Mouse (Mus musculus) CH12.LX (cell line): Measurements from ENCODE around the gene Zfp579. TPM values are rescaled to one million over a fixed set of nuclear protein-coding genes. Genes with fewer than 3 reads are reported as not detected.
"Not testable (repeated sequence)": the region's sequence is repeated elsewhere in the genome, so short reads cannot be mapped to it uniquely, and the experiment has no call there.

Experiments used
- DNase-seq: peaks from one replicate; pipeline ENCODE4 v3.0.0-alpha.2; 2013; ENCODE audit errors: extremely low read depth
- H3K27ac ChIP-seq: 2 replicates; pipeline ENCODE4 v1.5.1; 2012; ENCODE audit warnings: low read depth, mild to moderate bottlenecking, control low read depth, moderate library complexity; ENCODE audit not compliant: insufficient read depth
- H3K27me3 ChIP-seq: replicated peaks from 2 replicates; pipeline ENCODE3; 2012; ENCODE audit warnings: inconsistent platforms
- H3K36me3 ChIP-seq, 2 experiments: replicated peaks in 1 of 2; 2 replicates each; pipeline versions ENCODE3 to v1.6.1; 2012; ENCODE audit warnings: inconsistent platforms in 1 of 2, low read length in 1 of 2, mild to moderate bottlenecking in 1 of 2, mixed read lengths in 1 of 2, moderate library complexity in 1 of 2; ENCODE audit not compliant: control insufficient read depth in 1 of 2, insufficient read depth in 1 of 2
- H3K4me1 ChIP-seq, 2 experiments: 2 replicates each; pipeline ENCODE4 v1.6.1; 2012; ENCODE audit warnings: inconsistent platforms in 1 of 2, moderate library complexity in 1 of 2; ENCODE audit not compliant: insufficient read depth in 2 of 2, control insufficient read depth in 1 of 2
- H3K4me2 ChIP-seq: 2 replicates; pipeline ENCODE4 v1.6.1; 2012; ENCODE audit warnings: low read depth, mild to moderate bottlenecking, control low read depth; ENCODE audit not compliant: poor library complexity, insufficient read depth, severe bottlenecking
- H3K4me3 ChIP-seq, 3 experiments: fragments of 150-350 bp in 1 of 3; sonication (generic) in 1 of 3; replicated peaks in 1 of 3; 2 replicates each; pipeline versions ENCODE3 to v1.5.1; 2011 to 2012; ENCODE audit warnings: low read depth in 2 of 3, low read length in 2 of 3, mild to moderate bottlenecking in 2 of 3, moderate library complexity in 2 of 3, control low read depth in 1 of 3, improper control_type of control experiment in 1 of 3, inconsistent platforms in 1 of 3, mixed read lengths in 1 of 3; ENCODE audit not compliant: poor library complexity in 1 of 3
- H3K79me2 ChIP-seq: replicated peaks from 2 replicates; pipeline ENCODE4 v1.6.1; 2012; ENCODE audit warnings: mild to moderate bottlenecking, moderate library complexity; ENCODE audit not compliant: control insufficient read depth, poor library complexity, insufficient read depth, severe bottlenecking; ENCODE audit errors: extremely low read depth
- H3K9ac ChIP-seq: 2 replicates; pipeline ENCODE4 v1.6.1; 2012; ENCODE audit warnings: low read depth, mild to moderate bottlenecking, control low read depth, moderate library complexity; ENCODE audit not compliant: insufficient read depth
- H3K9me3 ChIP-seq: replicated peaks from 2 replicates; pipeline ENCODE3; 2012; ENCODE audit warnings: low read length, inconsistent platforms, mixed read lengths
- CHD2 ChIP-seq: IDR thresholded peaks from 2 replicates; pipeline ENCODE4 v1.6.1; 2011; ENCODE audit warnings: low read length, improper control_type of control experiment
- E2F4 ChIP-seq: IDR thresholded peaks from 2 replicates; pipeline ENCODE4 v1.6.1; 2011; ENCODE audit warnings: low read depth, low read length, improper control_type of control experiment; ENCODE audit not compliant: insufficient replicate concordance
- ELF1 ChIP-seq: IDR thresholded peaks from 2 replicates; pipeline ENCODE4 v1.6.1; 2014; ENCODE audit warnings: low read depth, mild to moderate bottlenecking, inconsistent platforms, low read length, improper control_type of control experiment
- EP300 ChIP-seq: IDR thresholded peaks from 2 replicates; pipeline ENCODE4 v1.6.1; 2011; ENCODE audit warnings: low read length, improper control_type of control experiment
- ETS1 ChIP-seq: conservative IDR thresholded peaks from 2 replicates; pipeline ENCODE4 v1.6.1; 2012; ENCODE audit warnings: low read depth, mild to moderate bottlenecking, inconsistent platforms, low read length, improper control_type of control experiment, moderate library complexity
- GABPA ChIP-seq: IDR thresholded peaks from 2 replicates; pipeline ENCODE4 v1.6.1; 2012; ENCODE audit warnings: low read depth, low read length, improper control_type of control experiment, inconsistent platforms; ENCODE audit not compliant: insufficient replicate concordance
- JUND ChIP-seq: conservative IDR thresholded peaks from 2 replicates; pipeline ENCODE4 v1.6.1; 2011; ENCODE audit warnings: low read depth, low read length, improper control_type of control experiment
- KAT2A ChIP-seq: IDR thresholded peaks from 2 replicates; pipeline ENCODE4 v1.6.1; 2012; ENCODE audit warnings: low read length, improper control_type of control experiment, inconsistent platforms; ENCODE audit not compliant: insufficient replicate concordance
- MAX ChIP-seq: IDR thresholded peaks from 2 replicates; pipeline ENCODE4 v1.6.1; 2011; ENCODE audit warnings: low read length, improper control_type of control experiment
- MAZ ChIP-seq: IDR thresholded peaks from 2 replicates; pipeline ENCODE4 v1.6.1; 2012; ENCODE audit warnings: low read depth, mild to moderate bottlenecking, inconsistent platforms, low read length, improper control_type of control experiment, moderate library complexity
- MEF2A ChIP-seq: IDR thresholded peaks from 2 replicates; pipeline ENCODE4 v1.6.1; 2014; ENCODE audit warnings: low read depth, mild to moderate bottlenecking, inconsistent platforms, low read length, improper control_type of control experiment, borderline replicate concordance
- MYC ChIP-seq: IDR thresholded peaks from 2 replicates; pipeline ENCODE4 v1.6.1; 2011; ENCODE audit warnings: low read depth, mild to moderate bottlenecking, improper control_type of control experiment, low read length
- NELFE ChIP-seq: IDR thresholded peaks from 2 replicates; pipeline ENCODE4 v1.6.1; 2011; ENCODE audit warnings: low read depth, low read length, improper control_type of control experiment
- NRF1 ChIP-seq: IDR thresholded peaks from 2 replicates; pipeline ENCODE4 v1.6.1; 2014; ENCODE audit warnings: low read depth, mild to moderate bottlenecking, inconsistent platforms, low read length, improper control_type of control experiment, moderate library complexity
- POLR2A ChIP-seq: IDR thresholded peaks from 2 replicates; pipeline ENCODE4 v1.6.1; 2011; ENCODE audit warnings: low read depth, mild to moderate bottlenecking, improper control_type of control experiment, low read length
- RAD21 ChIP-seq: IDR thresholded peaks from 2 replicates; pipeline ENCODE4 v1.6.1; 2011; ENCODE audit warnings: low read depth, mild to moderate bottlenecking, low read length, improper control_type of control experiment, moderate library complexity
- SIN3A ChIP-seq: IDR thresholded peaks from 2 replicates; pipeline ENCODE4 v1.6.1; 2012; ENCODE audit warnings: low read length, improper control_type of control experiment, inconsistent platforms
- SMC3 ChIP-seq: IDR thresholded peaks from 2 replicates; pipeline ENCODE4 v1.6.1; 2011; ENCODE audit warnings: low read depth, low read length, improper control_type of control experiment
- USF1 ChIP-seq: IDR thresholded peaks from 2 replicates; pipeline ENCODE4 v1.6.1; 2014; ENCODE audit warnings: low read depth, mild to moderate bottlenecking, inconsistent platforms, low read length, improper control_type of control experiment
- ZKSCAN1 ChIP-seq: IDR thresholded peaks from 2 replicates; pipeline ENCODE4 v1.6.1; 2012; ENCODE audit warnings: low read depth, inconsistent platforms, low read length, improper control_type of control experiment, borderline replicate concordance
- ZMIZ1 ChIP-seq: IDR thresholded peaks from 2 replicates; pipeline ENCODE4 v1.6.1; 2012; ENCODE audit warnings: low read depth, mild to moderate bottlenecking, inconsistent platforms, low read length, improper control_type of control experiment
- dilution Hi-C: fragments of 300-500 bp; cut with MboI; formaldehyde crosslinking; loops from 2 replicates; pipeline ENCODE4 v1.14.3; 2020; ENCODE audit warnings: low sequenced_read_pairs; ENCODE audit not compliant: extremely low pct_unique_long_range_greater_than_20kb, extremely low pct_ligation_motif_present
- in situ Hi-C: fragments of 300-500 bp; cut with MboI; formaldehyde crosslinking; loops from 3 replicates; pipeline ENCODE4 v1.14.3; 2019; ENCODE audit warnings: low sequenced_read_pairs, low pct_ligation_motif_present, low pct_unique_long_range_greater_than_20kb, mixed read lengths
- polyA plus RNA-seq: library from polyadenylated mRNA; unstranded; fragments of >175 nt; gene quantifications from 2 replicates; pipeline ENCODE4 v1.2.1, GENCODE M21; 2012; ENCODE audit warnings: low read depth; ENCODE audit not compliant: insufficient read length
- total RNA-seq, 2 experiments: library from RNA; depleted of rRNA; stranded (reverse); fragments of 300-350 nt in 1 of 2; fragments of >200 nt in 1 of 2; gene quantifications; 2 replicates each; pipeline ENCODE4 v1.2.3; 2012 to 2014

Gene Zfp579
- total and polyA plus RNA-seq, 3 experiments, result 1.0 to 11.3 (median 2.8) TPM

DNA sequence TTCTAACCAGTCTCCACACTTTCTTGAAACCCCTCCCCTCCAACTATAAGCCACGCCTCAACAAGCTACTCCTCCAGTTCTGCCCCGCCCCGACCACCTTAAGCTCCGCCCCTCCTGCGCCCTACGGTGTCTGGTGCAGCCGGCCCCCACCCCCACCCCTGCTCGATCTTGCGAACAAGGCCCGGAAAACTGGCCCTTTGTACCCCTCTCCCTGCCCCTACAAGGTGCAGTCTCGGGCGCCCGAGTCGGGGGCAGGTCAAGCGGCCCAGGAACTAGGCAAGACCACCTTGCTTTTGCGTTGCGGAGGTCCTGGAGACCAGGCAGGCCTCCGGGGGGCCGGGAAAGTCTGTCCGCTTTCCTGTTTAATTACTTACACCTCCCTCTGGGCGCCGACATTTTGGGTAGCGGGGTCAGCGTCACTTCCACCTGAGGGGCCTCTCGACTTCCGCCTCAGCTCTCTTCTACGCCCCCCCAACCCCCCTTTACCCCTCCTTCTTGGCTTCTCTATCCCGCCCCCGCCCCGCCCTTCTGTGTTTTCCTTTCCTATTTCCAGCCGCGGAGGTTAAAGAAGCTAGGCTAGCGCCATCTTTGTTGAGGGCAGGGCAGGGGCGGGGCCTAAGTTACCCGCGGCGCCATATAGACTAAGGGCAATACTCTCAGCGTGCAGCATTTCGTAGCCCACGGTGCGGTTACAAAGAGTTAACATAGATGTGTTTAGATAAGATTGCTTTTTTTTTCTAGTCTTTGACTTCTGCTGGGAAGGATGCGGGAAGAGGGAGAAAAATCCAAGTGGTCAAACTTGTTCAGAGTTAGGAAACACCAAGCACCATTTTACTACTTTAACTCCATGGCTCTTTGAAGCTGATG is 18.5 kb upstream of the Zfp579 start, which contains the start of the genes Zfp524 and Fiz1 (continued):
- TF ChIP-seq MYC (peak; percentile 76), MEF2A (peak; percentile 10; the same call in 1 of the 2 replicates), JUND (no peak), MAX (no peak), SMC3 (no peak)
- TF ChIP-seq, all 38 proteins: peak for 16

DNA sequence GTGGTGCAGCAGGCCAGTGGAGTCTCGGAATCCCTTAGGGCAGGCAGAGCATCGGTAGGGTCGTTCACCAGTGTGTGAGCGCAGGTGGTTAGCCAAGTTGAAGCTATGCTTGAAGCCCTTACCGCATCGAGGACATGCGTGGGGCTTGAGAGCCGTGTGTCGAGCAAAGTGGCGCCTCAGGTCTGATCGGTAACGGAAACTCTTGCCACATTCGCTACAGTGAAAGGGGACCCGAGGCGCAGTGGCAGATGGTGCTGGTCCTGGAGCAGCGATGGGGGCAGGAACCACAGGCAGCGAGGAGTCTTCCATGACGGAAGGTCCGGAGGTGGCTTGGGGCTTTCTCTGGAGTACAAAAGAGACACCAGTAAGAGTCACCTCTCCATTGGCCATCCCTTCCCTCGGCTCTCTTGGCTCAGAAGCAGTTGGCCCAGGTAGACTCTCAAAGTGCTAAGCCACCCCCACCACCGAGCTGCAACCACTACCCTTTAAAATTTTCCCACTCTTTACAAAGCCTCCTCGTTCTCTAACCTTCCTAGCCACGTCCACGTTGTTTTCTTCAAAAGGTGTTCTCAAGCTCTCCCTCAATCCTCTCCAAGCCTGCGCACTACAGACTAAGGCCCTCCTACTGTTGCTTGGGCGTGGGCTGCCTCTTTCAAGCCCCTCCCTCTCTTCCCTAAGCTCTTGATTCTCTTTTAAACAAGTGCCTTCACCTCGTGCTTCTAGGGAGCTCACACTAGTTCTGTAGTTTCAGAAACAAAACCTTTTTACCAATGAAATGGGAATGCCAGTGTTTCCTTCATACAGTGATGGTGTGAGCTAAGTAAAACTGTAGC is 16.9 kb upstream of the Zfp579 start:
- no peaks in the 10 kb centered on the region for H3K27me3 ChIP-seq
- peak overlapping the region; percentile 21 to 46 (median 43) for H3K4me3 ChIP-seq
- peaks cover 49 to 57% of the 10 kb centered on the region in 2 experiments for H3K36me3 ChIP-seq
- dilution Hi-C loops (no loop called here), in situ Hi-C loops (no loop called here)
- H3K27ac ChIP-seq, result no peak overlapping the region
- H3K4me2 ChIP-seq, result peak overlapping the region; percentile 77
- H3K9ac ChIP-seq, result peak overlapping the region; percentile 97; the same call in 1 of the 2 replicates
- TF ChIP-seq RAD21 (no peak), NRF1 (peak; percentile 45; the same call in 1 of the 2 replicates), POLR2A (peak; percentile 53)
- TF ChIP-seq, all 38 proteins: peak for 2
- H3K9me3 ChIP-seq, result peaks cover 6% of the 10 kb centered on the region
- peaks cover 4 to 27% of the 10 kb centered on the region in 2 experiments for H3K4me1 ChIP-seq
- DNase-seq, result peak; percentile 70
- peaks cover 6% of the 10 kb centered on the region; the same call in 1 of the 2 replicates for H3K79me2 ChIP-seq

DNA sequence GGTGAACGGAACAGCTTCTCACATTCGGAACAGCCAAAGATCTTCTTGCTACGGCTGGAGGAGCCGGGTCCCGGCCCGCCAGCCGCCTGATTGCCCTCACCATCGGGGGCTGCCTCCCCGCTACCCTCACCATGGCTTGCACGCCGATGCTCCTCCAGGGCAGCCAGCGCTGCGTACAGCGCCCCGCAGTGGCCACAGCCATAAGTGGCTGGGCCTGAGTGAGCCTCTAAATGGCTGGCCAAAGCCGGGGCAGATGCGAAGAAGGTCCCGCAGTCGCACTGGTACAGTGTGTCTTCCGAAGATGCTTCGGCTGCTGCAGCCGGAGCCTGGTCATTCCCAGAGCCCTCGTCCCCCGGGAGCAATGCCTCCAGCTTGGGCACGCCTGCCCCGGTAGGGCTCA is 12.3 kb upstream of the Zfp579 start:
- no peak overlapping the region for H3K4me2 ChIP-seq

DNA sequence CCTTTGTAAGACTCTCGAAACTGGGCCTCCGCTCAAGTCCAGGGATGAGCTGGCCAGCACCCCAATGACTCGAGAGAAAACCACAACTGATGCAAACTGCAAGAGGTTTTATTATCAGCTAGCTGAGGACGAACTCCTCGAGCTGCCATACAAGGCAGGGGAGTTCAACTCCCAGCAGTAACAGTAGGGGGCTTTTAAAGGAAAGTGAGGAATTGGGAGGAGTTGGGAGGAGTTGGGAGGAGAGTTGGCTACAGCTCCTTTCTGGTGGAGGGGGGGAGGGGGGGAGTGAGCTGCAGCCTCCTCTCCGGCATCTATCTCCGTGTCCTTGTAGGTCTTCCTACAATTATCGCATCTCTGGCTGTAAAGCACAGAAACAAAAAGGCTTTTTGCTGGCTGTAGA is 6.9 kb upstream of the Zfp579 start:
- not testable (repeated sequence) for DNase-seq

More for the DNA sequence above, 12.3 kb upstream of the Zfp579 start:
- in situ Hi-C loops (no loop called here), dilution Hi-C loops (no loop called here)
- Histone ChIP-seq H3K79me2 (peaks cover 5% of the 10 kb centered on the region; the same call in 1 of the 2 replicates), H3K27me3 (no peaks in the 10 kb centered on the region), H3K36me3 (peaks cover 54 to 68% of the 10 kb centered on the region in 2 experiments), H3K9ac (no peak overlapping the region), H3K27ac (no peak overlapping the region), H3K4me1 (peaks cover 4 to 20% of the 10 kb centered on the region in 2 experiments), H3K9me3 (no peaks in the 10 kb centered on the region), H3K4me3 (no peak overlapping the region)
- no peak for DNase-seq
- TF ChIP-seq CHD2 (no peak), USF1 (no peak), ZKSCAN1 (no peak), ZMIZ1 (no peak), ETS1 (no peak), ELF1 (no peak), SIN3A (no peak), NELFE (no peak), EP300 (no peak), GABPA (no peak), MAX (no peak), SMC3 (no peak), MAZ (no peak), KAT2A (no peak), E2F4 (no peak)

More for the DNA sequence above, 6.9 kb upstream of the Zfp579 start:
- H3K27me3 ChIP-seq, H3K9me3 ChIP-seq, H3K4me2 ChIP-seq, in situ Hi-C loops, dilution Hi-C loops, H3K9ac ChIP-seq, H3K79me2 ChIP-seq, H3K27ac ChIP-seq, H3K4me3 ChIP-seq, H3K4me1 ChIP-seq: not testable (repeated sequence)
- peaks cover 8 to 20% of the 10 kb centered on the region in 2 experiments for H3K36me3 ChIP-seq
